Mouse (Mus musculus) c-Kit-positive CD71-negative TER-119-negative erythroid progenitor cells, embryonic 14.5 days (primary cell): Measurements from ENCODE around the gene Slc12a6.
A peak's percentile ranks its signal among the peaks of the same experiment; 100 is the strongest.

ENCODE experiments used
- DNase-seq: peaks from one replicate; pipeline ENCODE4 v3.0.0-alpha.2; 2013; ENCODE audit warnings: low read depth

Slc12a6 gene

GRCm38 (mm10) chr2:112265448-112266241, at the start of gene Slc12a6:
Slc12a6 (plus strand) TSS chr2:112265825.
- DNase-seq = peak; percentile 85

GRCm38 (mm10) chr2:112215977-112216376, 49.6 kb upstream of the Slc12a6 start:
- DNase-seq = no peak

DNA sequence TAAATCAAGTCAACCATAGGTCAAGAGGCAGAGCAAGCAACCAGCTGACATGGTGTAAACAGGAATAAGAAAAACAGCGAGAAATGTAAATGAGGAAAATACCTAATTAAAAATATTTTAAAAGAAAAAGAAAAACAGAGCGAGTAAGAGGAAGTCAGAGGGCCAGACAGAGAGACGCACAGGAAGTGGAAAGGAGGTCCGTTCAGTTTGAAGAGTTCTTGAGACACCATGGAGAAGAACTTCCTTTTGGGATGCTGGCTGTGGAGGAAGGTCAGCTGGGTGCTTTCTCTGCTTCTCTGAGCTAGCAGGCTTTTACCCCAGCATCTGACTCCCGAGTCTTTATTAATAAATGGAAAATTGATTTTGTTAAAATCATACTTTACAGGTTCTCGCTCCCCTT, 48.0 kb upstream of the Slc12a6 start:
- DNase-seq = no peak

DNA sequence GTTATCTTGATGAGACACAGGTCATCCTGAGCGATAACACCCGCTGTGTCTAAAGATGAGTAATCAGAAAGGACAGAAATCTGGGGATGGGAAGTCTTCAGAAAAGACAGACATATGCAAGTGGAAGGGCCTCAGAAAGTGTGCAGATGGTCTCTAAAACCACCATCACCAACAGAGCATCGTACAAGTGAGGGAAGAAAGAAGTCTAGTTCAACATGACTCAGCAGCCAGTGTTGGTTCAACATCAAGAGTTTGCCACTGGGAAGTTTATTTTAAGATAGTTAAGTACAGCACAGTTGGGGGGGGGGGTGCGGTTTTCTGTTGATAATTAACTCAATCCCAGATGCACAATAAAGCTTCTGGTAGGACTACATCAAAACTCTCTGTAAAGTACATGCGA, 44.7 kb upstream of the Slc12a6 start:
- DNase-seq = no peak

GRCm38 (mm10) chr2:112222607-112223006, 43.0 kb upstream of the Slc12a6 start:
- DNase-seq = no peak

DNA sequence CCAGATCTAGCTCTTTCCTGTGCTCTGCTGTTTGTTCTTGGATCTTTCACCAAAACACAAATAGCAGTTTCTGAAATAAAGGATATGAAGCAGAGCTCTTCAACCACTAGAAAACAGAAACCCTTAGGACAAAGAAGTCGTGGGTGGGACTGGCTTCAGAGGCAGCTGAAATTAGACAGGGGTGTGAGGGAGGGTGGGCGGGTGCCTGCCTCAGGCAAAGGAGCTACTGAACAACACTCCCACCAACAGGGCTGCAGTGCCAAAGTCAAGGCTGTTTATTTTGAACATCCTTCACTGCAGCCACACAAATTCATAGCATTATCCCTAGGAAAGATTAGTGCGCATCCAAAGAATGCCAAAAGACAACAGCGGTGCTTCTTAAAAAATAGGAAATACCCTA, 41.3 kb upstream of the Slc12a6 start:
- DNase-seq = no peak

DNA sequence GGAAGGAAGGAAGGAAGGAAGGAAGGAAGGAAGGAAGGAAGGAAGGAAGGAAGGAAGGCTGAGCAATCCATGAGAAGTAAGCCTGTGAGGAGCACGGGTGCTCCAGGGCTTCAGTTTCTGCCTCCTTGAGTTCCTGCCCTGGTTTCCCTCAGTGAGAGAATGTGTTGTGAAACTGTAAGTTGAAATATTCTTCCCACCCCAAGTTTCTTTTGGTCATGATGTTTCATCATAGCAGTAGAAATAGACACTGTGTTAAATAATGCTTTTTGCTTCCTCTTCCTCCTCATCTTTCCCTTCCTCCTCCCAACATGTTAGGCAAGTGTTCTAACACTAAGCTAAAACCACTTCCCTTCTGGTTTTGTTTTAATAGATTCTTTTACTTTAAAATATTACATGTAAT, 33.0 kb upstream of the Slc12a6 start:
- DNase-seq = no peak

GRCm38 (mm10) chr2:112236620-112237019, 29.0 kb upstream of the Slc12a6 start:
- no peak for DNase-seq

DNA sequence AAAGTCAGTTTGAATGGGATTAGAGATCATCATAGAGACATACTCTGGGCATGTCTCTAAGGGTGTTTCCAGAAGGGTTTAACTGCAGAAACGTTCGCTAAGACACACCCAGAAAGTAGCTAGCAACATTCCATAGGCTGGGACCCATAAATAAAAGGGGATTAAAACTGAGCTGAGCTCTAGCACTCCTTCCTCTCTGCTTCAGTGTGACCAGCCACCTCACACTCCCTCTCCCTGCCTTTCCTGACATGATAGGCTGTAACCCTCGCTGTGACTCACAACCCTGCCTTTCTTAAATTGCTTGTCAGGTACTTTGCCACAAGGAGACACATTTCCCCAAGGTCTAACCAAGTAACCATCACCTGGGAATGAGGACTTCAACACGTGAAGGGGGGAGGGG, 27.6 kb upstream of the Slc12a6 start:
- DNase-seq = no peak

GRCm38 (mm10) chr2:112239212-112239934, 26.3 kb upstream of the Slc12a6 start, which contains the start of gene Lpcat4:
Lpcat4 (plus strand) TSS chr2:112239468.
- DNase-seq = peak; percentile 63

DNA sequence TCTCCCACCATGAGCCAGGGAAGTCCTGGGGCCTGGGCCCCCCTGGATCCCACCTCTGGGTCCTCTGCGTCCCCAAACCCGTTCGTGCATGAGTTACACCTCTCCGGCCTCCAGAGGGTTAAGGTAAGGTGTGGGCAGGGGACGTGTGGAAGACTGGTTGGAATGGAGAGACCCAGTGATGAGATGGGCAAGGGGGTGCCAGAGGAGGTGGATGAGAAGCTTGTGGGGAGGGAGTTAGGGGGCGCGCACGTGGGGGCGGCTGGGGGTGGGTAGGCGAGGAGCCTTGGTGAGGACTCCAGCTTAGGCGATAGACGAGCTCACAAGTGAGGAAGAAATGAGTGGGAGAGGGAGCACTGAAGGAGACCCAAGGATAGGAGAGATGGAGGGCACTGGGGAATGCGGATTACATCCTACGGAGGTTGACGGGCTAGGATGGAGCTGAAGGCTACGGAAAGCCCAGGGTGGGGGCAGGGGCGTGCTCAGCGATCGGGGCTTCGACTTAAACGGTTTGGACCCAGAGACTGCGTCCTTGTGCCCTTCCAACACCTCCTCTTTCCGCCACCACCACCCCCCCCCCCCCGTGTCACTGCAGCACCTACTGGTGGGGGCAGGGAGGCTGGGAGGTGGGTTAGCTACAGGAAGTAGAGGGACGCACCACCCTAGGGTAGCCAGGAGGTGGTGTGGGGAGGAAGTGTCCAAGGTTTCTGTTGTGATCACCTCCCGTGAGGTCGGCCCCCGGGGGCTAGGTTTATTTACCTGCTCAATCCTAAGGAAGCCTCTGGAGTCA, 25.5 kb upstream of the Slc12a6 start:
- no peak for DNase-seq

DNA sequence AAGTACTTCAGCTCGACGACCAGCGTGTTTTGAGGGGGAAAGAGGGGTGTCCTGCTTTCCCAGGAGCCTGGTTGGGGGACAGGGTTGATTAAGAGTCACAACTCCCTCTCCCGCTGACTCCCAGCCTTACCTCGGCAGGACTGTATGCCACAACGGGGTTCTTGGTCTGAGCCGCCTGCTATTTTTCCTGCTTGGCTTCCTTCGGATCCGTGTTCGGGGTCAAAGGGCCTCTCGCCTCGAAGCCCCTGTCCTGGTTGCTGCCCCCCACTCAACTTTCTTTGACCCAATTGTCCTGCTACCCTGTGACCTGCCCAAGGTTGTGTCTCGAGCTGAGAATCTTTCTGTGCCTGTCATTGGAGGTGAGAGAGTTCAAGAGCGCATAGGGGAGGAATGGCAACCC, 23.8 kb upstream of the Slc12a6 start:
- DNase-seq = no peak

GRCm38 (mm10) chr2:112245307-112245706, 20.3 kb upstream of the Slc12a6 start:
- DNase-seq = no peak

DNA sequence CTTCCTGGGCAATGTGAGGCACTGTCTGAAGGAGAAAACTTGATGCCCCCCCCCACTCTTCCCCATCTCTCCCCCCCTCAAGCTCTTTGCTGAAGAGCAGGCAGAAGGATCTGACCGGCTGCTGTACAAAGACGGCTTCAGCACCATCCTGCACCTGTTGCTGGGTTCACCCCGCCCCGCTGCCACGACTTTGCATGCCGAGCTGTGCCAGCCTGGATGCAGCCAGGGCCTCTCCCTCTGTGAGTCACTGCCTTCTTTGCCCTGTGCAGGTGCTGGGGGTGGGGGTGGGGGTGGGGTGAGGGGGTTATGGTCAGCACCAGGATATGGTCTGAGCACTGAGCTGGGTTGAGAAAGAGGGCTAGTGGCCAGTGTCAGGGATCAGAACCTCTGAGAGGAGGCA, 19.4 kb upstream of the Slc12a6 start:
- no peak for DNase-seq

DNA sequence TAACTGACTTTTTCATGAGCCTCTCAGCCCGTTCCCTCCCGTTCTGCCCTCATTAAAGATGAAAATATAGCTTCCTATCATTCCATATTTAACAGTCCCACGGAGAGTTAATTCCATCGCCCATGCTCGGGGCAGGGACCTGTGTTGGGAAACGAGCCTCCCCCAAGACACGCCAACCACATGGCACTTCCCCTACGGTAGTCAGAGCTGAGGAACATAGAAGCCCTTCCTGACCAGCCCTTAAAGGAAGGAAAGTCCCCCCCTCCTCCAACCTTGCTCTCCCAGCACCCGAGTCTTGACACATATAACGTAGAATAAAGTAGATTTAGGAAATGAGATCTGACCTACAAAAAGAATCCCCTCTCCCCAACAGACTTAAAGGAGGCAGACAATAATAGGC, 18.3 kb upstream of the Slc12a6 start:
- no peak for DNase-seq

- no peak for DNase-seq
Observed at GRCm38 (mm10) chr2:112249780-112250453, 15.7 kb upstream of the Slc12a6 start.

GRCm38 (mm10) chr2:112254675-112255515, 10.7 kb upstream of the Slc12a6 start:
- no peak for DNase-seq

- DNase-seq = no peak
Observed at GRCm38 (mm10) chr2:112259241-112259962, 6.2 kb upstream of the Slc12a6 start, which contains the start of gene Nutm1. Nutm1 (minus strand) TSS chr2:112259291.

DNA sequence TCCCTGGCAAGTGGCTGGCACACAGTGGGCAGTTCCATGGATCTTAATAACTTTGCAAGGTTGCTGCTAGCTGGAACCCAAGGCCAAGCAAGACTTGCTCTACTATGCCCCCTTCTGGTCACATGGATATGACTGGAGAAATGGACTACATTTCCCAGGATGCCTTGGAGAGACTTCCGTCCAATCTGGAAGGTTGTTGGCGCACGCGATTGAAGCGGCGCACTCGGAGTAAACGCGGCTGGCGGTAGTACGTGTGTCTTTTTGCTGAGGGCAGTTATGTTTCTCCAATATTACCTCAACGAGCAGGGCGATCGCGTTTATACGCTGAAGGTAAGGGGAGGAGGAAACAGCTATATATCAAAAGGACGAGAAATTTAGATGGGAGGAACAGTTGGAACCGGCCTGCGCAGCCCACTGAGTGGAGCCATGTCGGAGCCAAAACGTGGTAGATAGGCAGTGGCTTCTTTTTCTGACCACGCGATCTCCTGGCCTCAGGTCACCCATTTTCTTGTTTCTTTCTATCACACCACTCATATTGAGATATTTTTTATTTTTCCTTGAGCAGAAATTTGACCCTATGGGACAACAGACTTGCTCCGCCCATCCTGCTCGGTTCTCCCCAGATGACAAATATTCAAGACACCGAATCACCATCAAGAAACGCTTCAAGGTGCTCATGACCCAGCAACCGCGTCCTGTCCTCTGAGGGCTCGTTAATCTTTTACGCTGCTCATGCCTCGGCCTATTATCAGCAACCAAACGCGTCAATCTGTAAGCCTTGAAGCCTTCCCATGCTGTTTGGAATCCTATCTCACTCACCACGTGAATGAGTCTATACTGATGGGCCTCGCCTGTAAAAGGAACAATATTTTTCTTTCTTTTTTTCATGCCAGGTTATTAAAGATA, 3.6 kb upstream of the Slc12a6 start, which contains the start of gene Nop10:
Gene Nop10, plus strand, starts transcription at position 179 of the 906 bp plus-strand sequence.
- DNase-seq = peak; percentile 85
